Mouse (Mus musculus): ENCODE measurements around the gene Ano10. TPM values are rescaled to one million over a fixed set of nuclear protein-coding genes. Genes with fewer than 3 reads are reported as not detected.
"Not testable (repeated sequence)": the region's sequence is repeated elsewhere in the genome, so short reads cannot be mapped to it uniquely, and the experiment has no call there.

Gene Ano10
- polyA plus RNA-seq, 1 experiment, result 63.6 TPM

DNA sequence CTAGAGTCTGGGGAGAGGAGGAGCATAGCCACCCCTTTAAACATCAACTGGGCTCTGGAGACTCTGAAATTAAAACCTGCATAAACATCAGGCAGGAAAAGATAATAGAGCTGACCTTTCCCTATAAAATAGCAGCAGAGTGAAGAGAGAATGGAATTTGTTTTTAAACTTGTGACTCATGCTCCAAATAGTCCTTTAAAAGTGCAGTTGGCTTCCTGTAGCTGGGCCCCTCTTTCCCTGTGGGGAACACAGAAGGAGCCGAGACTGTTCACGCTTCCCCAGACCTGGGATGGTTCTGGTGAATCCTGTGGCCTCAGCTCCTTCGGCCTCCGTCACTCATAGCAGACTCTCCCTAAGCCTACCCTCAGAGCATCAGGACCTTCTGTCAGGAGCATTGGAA lies 115.8 kb downstream of the Ano10 start:
- TF ChIP-seq POLR2A (IDR thresholded peaks at IDR 0.05; ENCODE audit: low read depth, low read length), result no peak
- TF ChIP-seq CTCF (IDR thresholded peaks at IDR 0.05; ENCODE audit: borderline replicate concordance, insufficient read depth, low read length), result no peak
- Histone ChIP-seq H3K27ac (ENCODE audit: insufficient read depth, low read length) (peak overlapping the region; percentile 69), H3K4me3 (ENCODE audit: insufficient read depth, low read length) (no peak overlapping the region), H3K4me1 (ENCODE audit: control insufficient read depth, insufficient read depth, low read length) (peaks cover 25% of the 10 kb centered on the region)

DNA sequence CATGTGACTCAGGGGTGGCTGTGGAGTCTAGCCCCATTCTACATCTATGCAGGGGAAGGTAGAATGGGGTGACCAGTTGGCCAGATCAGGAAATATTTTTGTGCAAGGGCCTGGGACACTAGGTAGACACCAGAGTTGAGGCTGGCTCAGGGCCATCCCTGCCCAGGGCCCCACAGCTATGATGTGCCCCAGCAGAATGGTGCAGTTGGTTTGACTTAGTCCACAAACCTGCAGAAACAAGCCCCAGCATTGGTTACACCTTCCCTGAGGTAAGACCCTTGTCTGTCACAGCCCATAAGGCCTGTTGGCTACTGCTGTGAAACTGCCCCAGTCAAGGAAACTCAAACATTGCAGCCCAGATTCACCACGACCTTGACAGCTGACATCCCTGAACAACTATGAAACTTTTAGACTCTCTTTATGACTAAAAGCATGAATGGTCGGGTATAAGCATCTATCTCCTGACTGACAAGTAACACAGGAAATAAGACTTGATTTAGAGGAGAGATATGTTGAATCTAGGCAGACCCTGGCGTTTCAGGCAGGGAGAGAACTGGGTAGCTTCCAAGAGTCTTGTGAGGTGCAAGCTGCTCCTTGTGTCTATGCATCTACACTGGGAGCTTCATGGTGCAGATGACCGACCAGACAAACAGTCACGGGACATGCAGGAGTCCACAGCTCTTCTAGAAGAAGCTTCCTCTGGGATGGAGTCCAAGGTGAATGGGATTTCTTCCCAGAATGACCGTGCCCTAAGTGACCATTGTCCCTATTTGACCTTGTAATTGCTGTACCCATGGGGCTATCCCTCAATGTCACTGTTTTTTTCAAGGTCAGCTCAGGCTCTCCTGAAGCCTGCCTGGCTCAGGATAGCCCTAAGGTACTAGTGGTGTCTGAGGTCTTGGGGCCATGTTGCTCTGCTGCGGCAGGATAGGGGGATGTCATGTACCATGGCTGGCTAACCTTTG lies 116.7 kb downstream of the Ano10 start:
- TF ChIP-seq POLR2A (IDR thresholded peaks at IDR 0.05; ENCODE audit: low read depth, low read length) (no peak), CTCF (IDR thresholded peaks at IDR 0.05; ENCODE audit: borderline replicate concordance, insufficient read depth, low read length) (no peak)
- Histone ChIP-seq H3K27ac (ENCODE audit: insufficient read depth, low read length) (peak overlapping the region; percentile 54), H3K4me3 (ENCODE audit: insufficient read depth, low read length) (no peak overlapping the region), H3K4me1 (ENCODE audit: control insufficient read depth, insufficient read depth, low read length) (peaks cover 25% of the 10 kb centered on the region)

DNA sequence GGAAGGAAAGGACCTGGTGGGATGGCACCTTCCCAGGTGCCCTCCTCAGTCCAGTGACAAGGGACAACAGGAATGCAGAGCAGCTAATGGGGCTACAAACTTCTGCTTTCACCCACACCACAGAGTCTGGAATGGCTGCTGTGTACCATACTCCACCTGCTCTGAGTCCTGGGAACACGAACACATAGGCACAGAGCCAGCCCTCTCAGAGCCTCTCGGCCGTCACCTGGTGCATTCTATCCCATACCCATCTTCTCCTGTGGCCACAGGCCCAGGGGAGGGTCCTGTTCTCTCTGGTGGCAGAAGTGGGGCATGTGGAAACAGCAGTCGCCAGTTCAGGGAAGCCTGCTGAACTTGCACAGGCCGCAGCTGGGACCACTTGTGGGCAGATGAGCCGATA lies 119.5 kb downstream of the Ano10 start:
- no peak for TF ChIP-seq CTCF (IDR thresholded peaks at IDR 0.05; ENCODE audit: borderline replicate concordance, insufficient read depth, low read length)
- TF ChIP-seq POLR2A (IDR thresholded peaks at IDR 0.05; ENCODE audit: low read depth, low read length), result no peak
- peaks cover 22% of the 10 kb centered on the region for H3K4me1 ChIP-seq (ENCODE audit: control insufficient read depth, insufficient read depth, low read length)
- H3K27ac ChIP-seq (ENCODE audit: insufficient read depth, low read length), result no peak overlapping the region
- no peak overlapping the region for H3K4me3 ChIP-seq (ENCODE audit: insufficient read depth, low read length)

DNA sequence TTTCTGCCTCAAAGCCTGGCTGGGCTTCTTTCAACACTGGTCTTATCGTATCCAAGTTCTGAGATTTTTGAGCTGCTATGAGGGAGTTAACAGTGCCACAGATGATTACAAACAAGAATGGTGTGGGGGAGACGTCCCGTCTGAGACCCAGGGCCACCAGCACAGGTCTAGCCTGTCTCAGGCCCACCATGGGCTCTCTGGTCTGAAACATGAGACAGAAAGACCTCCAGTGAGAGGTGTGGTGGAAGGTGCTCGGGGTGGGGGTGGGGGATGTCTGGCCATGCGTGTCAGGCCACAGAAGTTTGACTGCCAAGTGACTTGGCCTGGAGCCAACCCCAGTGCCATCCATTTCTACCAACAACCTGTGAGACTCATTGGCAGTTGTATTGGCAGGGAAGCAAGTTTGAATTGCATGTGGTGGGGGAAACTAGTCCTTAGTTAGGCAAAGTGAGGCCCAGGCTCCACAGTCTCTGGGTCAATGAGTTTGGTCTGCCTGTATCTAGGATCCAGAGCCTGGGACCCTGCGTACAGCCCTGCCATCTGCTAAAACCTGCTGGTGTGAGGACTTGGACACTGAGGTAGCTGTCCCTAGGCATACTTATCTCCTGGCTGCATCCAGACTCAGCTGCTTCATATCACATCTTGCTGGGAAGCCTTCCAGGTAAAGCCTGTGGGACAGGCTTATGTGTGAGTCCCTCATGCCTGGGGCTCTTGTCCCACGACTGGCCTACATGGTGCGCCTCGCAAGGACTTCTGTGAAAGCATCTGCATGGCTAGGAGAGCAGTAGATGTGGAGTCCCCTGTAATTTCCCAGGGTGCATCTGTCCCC lies 120.6 kb downstream of the Ano10 start:
- TF ChIP-seq POLR2A (IDR thresholded peaks at IDR 0.05; ENCODE audit: low read depth, low read length) (no peak), CTCF (IDR thresholded peaks at IDR 0.05; ENCODE audit: borderline replicate concordance, insufficient read depth, low read length) (no peak)
- Histone ChIP-seq H3K4me1 (ENCODE audit: control insufficient read depth, insufficient read depth, low read length) (peaks cover 11% of the 10 kb centered on the region), H3K4me3 (ENCODE audit: insufficient read depth, low read length) (no peak overlapping the region), H3K27ac (ENCODE audit: insufficient read depth, low read length) (no peak overlapping the region)

- TF ChIP-seq POLR2A (IDR thresholded peaks at IDR 0.05; ENCODE audit: low read depth, low read length), result no peak
- TF ChIP-seq CTCF (IDR thresholded peaks at IDR 0.05; ENCODE audit: borderline replicate concordance, insufficient read depth, low read length), result no peak
- no peak overlapping the region for H3K4me3 ChIP-seq (ENCODE audit: insufficient read depth, low read length)
- H3K27ac ChIP-seq (ENCODE audit: insufficient read depth, low read length), result no peak overlapping the region
- H3K4me1 ChIP-seq (ENCODE audit: control insufficient read depth, insufficient read depth, low read length), result peaks cover 4% of the 10 kb centered on the region; the same call in 1 of the 2 replicates
These were observed 121.5 kb downstream of the Ano10 start for GRCm38 (mm10) chr9:122172612-122173186.

- Histone ChIP-seq H3K27ac (ENCODE audit: insufficient read depth, low read length) (no peak overlapping the region), H3K4me3 (ENCODE audit: insufficient read depth, low read length) (no peak overlapping the region), H3K4me1 (ENCODE audit: control insufficient read depth, insufficient read depth, low read length) (no peaks in the 10 kb centered on the region)
- TF ChIP-seq CTCF (IDR thresholded peaks at IDR 0.05; ENCODE audit: borderline replicate concordance, insufficient read depth, low read length), result no peak
- TF ChIP-seq POLR2A (IDR thresholded peaks at IDR 0.05; ENCODE audit: low read depth, low read length), result no peak
These were observed 124.3 kb downstream of the Ano10 start for GRCm38 (mm10) chr9:122169901-122170300.

- H3K4me3 ChIP-seq (ENCODE audit: insufficient read depth, low read length); H3K27ac ChIP-seq (ENCODE audit: insufficient read depth, low read length): not testable (repeated sequence)
These were observed 126.5 kb downstream of the Ano10 start for GRCm38 (mm10) chr9:122167719-122168118.

DNA sequence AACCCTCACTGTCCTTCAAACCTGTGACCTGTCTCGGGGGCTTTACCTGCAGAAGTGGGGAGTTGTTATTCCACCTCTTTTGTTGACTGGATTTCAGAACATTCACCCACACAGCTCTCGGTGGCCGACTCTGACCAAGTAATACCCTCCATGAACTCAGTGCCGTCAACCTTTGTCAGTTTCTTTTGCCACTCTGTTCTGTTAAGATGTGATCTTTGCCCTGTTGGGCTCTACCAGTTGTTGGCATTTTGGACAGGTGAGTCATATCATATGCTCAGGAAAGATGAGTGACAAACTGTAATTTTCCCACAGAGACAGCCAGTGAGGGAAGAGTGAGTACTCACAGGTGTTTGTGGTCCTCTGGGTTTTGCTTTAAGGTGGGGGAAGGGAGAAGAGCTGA lies 129.7 kb downstream of the Ano10 start:
- Histone ChIP-seq H3K27ac (ENCODE audit: insufficient read depth, low read length) (no peak overlapping the region), H3K4me3 (ENCODE audit: insufficient read depth, low read length) (no peak overlapping the region), H3K4me1 (ENCODE audit: control insufficient read depth, insufficient read depth, low read length) (no peaks in the 10 kb centered on the region)
- TF ChIP-seq CTCF (IDR thresholded peaks at IDR 0.05; ENCODE audit: borderline replicate concordance, insufficient read depth, low read length), result no peak
- no peak for TF ChIP-seq POLR2A (IDR thresholded peaks at IDR 0.05; ENCODE audit: low read depth, low read length)

More at GRCm38 (mm10) chr9:122167719-122168118, 126.5 kb downstream of the Ano10 start:
- not testable (repeated sequence) for H3K4me1 ChIP-seq (ENCODE audit: control insufficient read depth, insufficient read depth, low read length)

DNA sequence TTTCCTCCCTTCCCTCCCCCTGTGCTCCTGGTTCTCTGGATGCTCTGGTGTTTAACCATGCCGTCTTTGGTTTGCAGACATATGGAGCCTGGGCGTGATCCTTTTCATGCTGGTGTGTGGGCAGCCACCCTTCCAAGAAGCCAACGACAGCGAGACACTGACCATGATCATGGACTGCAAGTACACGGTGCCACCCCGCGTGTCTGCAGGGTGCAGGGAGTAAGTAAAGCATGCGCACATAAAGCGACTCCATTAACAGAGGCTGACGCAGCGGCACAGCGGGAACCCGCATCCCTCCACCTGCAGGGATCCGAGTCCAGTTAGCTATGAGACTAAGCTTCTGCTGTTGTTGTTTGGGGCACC lies 137.2 kb downstream of the Ano10 start:
- Histone ChIP-seq H3K27ac (ENCODE audit: insufficient read depth, low read length) (no peak overlapping the region), H3K4me3 (ENCODE audit: insufficient read depth, low read length) (no peak overlapping the region), H3K4me1 (ENCODE audit: control insufficient read depth, insufficient read depth, low read length) (no peaks in the 10 kb centered on the region)
- no peak for TF ChIP-seq POLR2A (IDR thresholded peaks at IDR 0.05; ENCODE audit: low read depth, low read length)
- TF ChIP-seq CTCF (IDR thresholded peaks at IDR 0.05; ENCODE audit: borderline replicate concordance, insufficient read depth, low read length), result no peak

Data from embryonic fibroblast, embryonic 13.5 days (primary cell).